Mouse (Mus musculus): Measurements from ENCODE around the gene Alk. TPM values are rescaled to one million over a fixed set of nuclear protein-coding genes. Genes with fewer than 3 reads are reported as not detected.

The Alk gene
- total RNA-seq, 1 experiment from 2014 or later, result not detected

- no peak for ATAC-seq (ENCODE audit: extremely low read depth, insufficient number of reproducible peaks, low FRiP score, poor library complexity, severe bottlenecking)
Measured at GRCm38 (mm10) chr17:72190536-72190935, 413.9 kb downstream of the Alk start.

GRCm38 (mm10) chr17:72187026-72187425, 417.4 kb downstream of the Alk start:
- ATAC-seq (ENCODE audit: extremely low read depth, insufficient number of reproducible peaks, low FRiP score, poor library complexity, severe bottlenecking), result no peak

GRCm38 (mm10) chr17:72182414-72182813, 422.0 kb downstream of the Alk start:
- ATAC-seq (ENCODE audit: extremely low read depth, insufficient number of reproducible peaks, low FRiP score, poor library complexity, severe bottlenecking), result no peak

- ATAC-seq (ENCODE audit: extremely low read depth, insufficient number of reproducible peaks, low FRiP score, poor library complexity, severe bottlenecking), result no peak
Measured at GRCm38 (mm10) chr17:72180200-72180599, 424.2 kb downstream of the Alk start.

GRCm38 (mm10) chr17:72179722-72180140, 424.7 kb downstream of the Alk start:
- no peak for ATAC-seq (ENCODE audit: extremely low read depth, insufficient number of reproducible peaks, low FRiP score, poor library complexity, severe bottlenecking)

GRCm38 (mm10) chr17:72173778-72174177, 430.6 kb downstream of the Alk start:
- no peak for ATAC-seq (ENCODE audit: extremely low read depth, insufficient number of reproducible peaks, low FRiP score, poor library complexity, severe bottlenecking)

- no peak for ATAC-seq (ENCODE audit: extremely low read depth, insufficient number of reproducible peaks, low FRiP score, poor library complexity, severe bottlenecking)
Measured at GRCm38 (mm10) chr17:72168152-72168551, 436.3 kb downstream of the Alk start.

GRCm38 (mm10) chr17:72158857-72159385, 445.5 kb downstream of the Alk start:
- ATAC-seq (ENCODE audit: extremely low read depth, insufficient number of reproducible peaks, low FRiP score, poor library complexity, severe bottlenecking), result no peak

- ATAC-seq (ENCODE audit: extremely low read depth, insufficient number of reproducible peaks, low FRiP score, poor library complexity, severe bottlenecking), result no peak
Measured at GRCm38 (mm10) chr17:72157830-72158629, 446.4 kb downstream of the Alk start.

- ATAC-seq (ENCODE audit: extremely low read depth, insufficient number of reproducible peaks, low FRiP score, poor library complexity, severe bottlenecking), result no peak
Measured at GRCm38 (mm10) chr17:72153038-72153437, 451.4 kb downstream of the Alk start.

- ATAC-seq (ENCODE audit: extremely low read depth, insufficient number of reproducible peaks, low FRiP score, poor library complexity, severe bottlenecking), result no peak
Measured at GRCm38 (mm10) chr17:72144946-72145598, 459.4 kb downstream of the Alk start.

GRCm38 (mm10) chr17:72144461-72144860, 460.0 kb downstream of the Alk start:
- ATAC-seq (ENCODE audit: extremely low read depth, insufficient number of reproducible peaks, low FRiP score, poor library complexity, severe bottlenecking), result no peak

GRCm38 (mm10) chr17:72132140-72132911, 472.1 kb downstream of the Alk start:
- no peak for ATAC-seq (ENCODE audit: extremely low read depth, insufficient number of reproducible peaks, low FRiP score, poor library complexity, severe bottlenecking)

- ATAC-seq (ENCODE audit: extremely low read depth, insufficient number of reproducible peaks, low FRiP score, poor library complexity, severe bottlenecking), result no peak
Measured at GRCm38 (mm10) chr17:72121660-72122059, 482.8 kb downstream of the Alk start.

GRCm38 (mm10) chr17:72120278-72120677, 484.1 kb downstream of the Alk start:
- no peak for ATAC-seq (ENCODE audit: extremely low read depth, insufficient number of reproducible peaks, low FRiP score, poor library complexity, severe bottlenecking)

GRCm38 (mm10) chr17:72118376-72118775, 486.1 kb downstream of the Alk start:
- no peak for ATAC-seq (ENCODE audit: extremely low read depth, insufficient number of reproducible peaks, low FRiP score, poor library complexity, severe bottlenecking)

- ATAC-seq (ENCODE audit: extremely low read depth, insufficient number of reproducible peaks, low FRiP score, poor library complexity, severe bottlenecking), result no peak
Measured at GRCm38 (mm10) chr17:72115271-72115944, 489.0 kb downstream of the Alk start.

- ATAC-seq (ENCODE audit: extremely low read depth, insufficient number of reproducible peaks, low FRiP score, poor library complexity, severe bottlenecking), result no peak
Measured at GRCm38 (mm10) chr17:72112004-72112403, 492.4 kb downstream of the Alk start.

- ATAC-seq (ENCODE audit: extremely low read depth, insufficient number of reproducible peaks, low FRiP score, poor library complexity, severe bottlenecking), result no peak
Measured at GRCm38 (mm10) chr17:72111528-72111927, 492.9 kb downstream of the Alk start.

Measured in neutrophil, adult 5-6 weeks (primary cell).